Mouse (Mus musculus): ENCODE measurements around the gene Dleu7. TPM values are rescaled to one million over a fixed set of nuclear protein-coding genes. Genes with fewer than 3 reads are reported as not detected.

Dleu7 gene
- total and polyA plus RNA-seq, 3 experiments = not detected

DNA sequence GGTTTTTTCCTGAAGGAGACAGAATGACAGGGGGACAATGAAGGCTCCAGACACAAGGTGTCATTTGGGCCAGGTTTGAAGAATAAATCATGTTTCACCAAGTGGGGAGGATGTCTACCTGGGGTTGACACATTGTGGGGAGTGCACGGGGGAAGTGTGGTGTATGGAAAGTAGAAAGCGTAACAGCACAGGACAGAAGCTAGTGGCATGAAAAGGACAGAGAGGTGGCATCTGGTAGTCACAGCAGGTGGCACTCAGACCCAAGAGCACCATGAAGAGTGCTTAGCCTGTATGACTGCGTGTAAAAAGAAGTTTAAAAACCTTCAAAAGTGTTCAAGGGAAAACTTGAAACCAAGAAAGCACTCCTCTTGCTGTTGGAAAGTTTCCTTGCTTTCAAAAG lies 42.8 kb downstream of the Dleu7 start:
- Histone ChIP-seq H3K9me3 (replicated peaks; ENCODE audit: insufficient read depth, low read length) (no peaks in the 10 kb centered on the region), H3K4me1 (ENCODE audit: control insufficient read depth in 1 of 2, insufficient read depth in 2 of 2, low read length in 2 of 2) (peaks cover 0 to 4% of the 10 kb centered on the region in 2 experiments; a peak in 1 of 4 replicates), H3K27me3 (ENCODE audit: control insufficient read depth in 1 of 2, insufficient read depth in 2 of 2, low read length in 2 of 2) (no peaks in the 10 kb centered on the region; a peak in 1 of 4 replicates), H3K4me3 (ENCODE audit: control insufficient read depth in 1 of 2, insufficient read depth in 1 of 2, low read depth in 2 of 2, low read length in 2 of 2) (no peak overlapping the region), H3K27ac (ENCODE audit: control insufficient read depth, low read depth, low read length) (no peak overlapping the region), H3K79me2 (ENCODE audit: control insufficient read depth, insufficient read depth, low read length, poor library complexity) (no peaks in the 10 kb centered on the region), H3K36me3 (ENCODE audit: control insufficient read depth in 1 of 2, insufficient read depth in 2 of 2, low read length in 2 of 2) (no peaks in the 10 kb centered on the region; a peak in 1 of 4 replicates), H3K9ac (ENCODE audit: control insufficient read depth, low read depth, low read length, poor library complexity, severe bottlenecking) (no peak overlapping the region)
- TF ChIP-seq RCOR1 (IDR thresholded peaks at IDR 0.05; ENCODE audit: low read depth, low read length) = no peak
- TF ChIP-seq UBTF (IDR thresholded peaks at IDR 0.05; ENCODE audit: borderline replicate concordance, insufficient read depth, low read depth, low read length) = no peak
- TF ChIP-seq RAD21 (IDR thresholded peaks at IDR 0.05; ENCODE audit: low read depth, low read length) = no peak
- TF ChIP-seq TAL1 (IDR thresholded peaks at IDR 0.05; ENCODE audit: low read length) = no peak
- no peak for TF ChIP-seq MAX (IDR thresholded peaks at IDR 0.05; ENCODE audit: low read length)
- TF ChIP-seq POLR2AphosphoS5 (IDR thresholded peaks at IDR 0.05; ENCODE audit: borderline replicate concordance, low read depth, low read length) = no peak
- no peak for TF ChIP-seq MYC (IDR thresholded peaks at IDR 0.05; ENCODE audit: low read depth, low read length)
- no peak for TF ChIP-seq GABPA (IDR thresholded peaks at IDR 0.05; ENCODE audit: low read depth, low read length)
- no peak for TF ChIP-seq CHD1 (IDR thresholded peaks at IDR 0.05; ENCODE audit: low read depth, low read length)
- TF ChIP-seq USF2 (IDR thresholded peaks at IDR 0.05; ENCODE audit: borderline replicate concordance in 1 of 2, insufficient read depth in 1 of 2, low read depth in 1 of 2, low read length in 2 of 2) = no peak
- TF ChIP-seq ZMIZ1 (IDR thresholded peaks at IDR 0.05; ENCODE audit: low read depth, low read length) = no peak
- TF ChIP-seq NELFE (IDR thresholded peaks at IDR 0.05; ENCODE audit: low read depth, low read length) = no peak
- DNase-seq (ENCODE audit: low read depth, low spot score) = no peak

DNA sequence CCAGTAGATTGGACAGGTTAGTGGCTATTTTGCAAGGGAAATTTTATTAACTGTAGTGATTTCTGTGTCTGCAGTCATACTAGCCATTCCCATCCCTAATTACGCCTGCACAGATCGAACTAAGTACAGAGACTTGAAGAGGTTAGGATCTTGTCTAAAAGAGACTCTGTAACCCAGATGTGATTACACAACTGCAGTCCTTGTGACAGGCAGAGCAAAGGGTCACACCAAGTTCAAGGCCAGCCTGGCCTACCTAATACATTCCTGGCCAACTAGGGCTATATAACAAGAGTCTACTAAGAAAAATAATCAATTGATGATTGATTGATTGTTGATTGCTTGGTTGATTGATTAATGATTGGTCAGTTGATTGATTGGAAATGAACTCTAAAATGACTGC lies 43.6 kb downstream of the Dleu7 start:
- no peak for DNase-seq (ENCODE audit: low read depth, low spot score)
- H3K9me3 ChIP-seq (replicated peaks; ENCODE audit: insufficient read depth, low read length) = no peaks in the 10 kb centered on the region
- H3K4me1 ChIP-seq (ENCODE audit: control insufficient read depth in 1 of 2, insufficient read depth in 2 of 2, low read length in 2 of 2) = peaks cover 0 to 4% of the 10 kb centered on the region in 2 experiments; a peak in 1 of 4 replicates
- no peaks in the 10 kb centered on the region for H3K79me2 ChIP-seq (ENCODE audit: control insufficient read depth, insufficient read depth, low read length, poor library complexity)
- TF ChIP-seq ZNF384 (IDR thresholded peaks at IDR 0.05; ENCODE audit: low read depth, low read length) (no peak), GATA1 (IDR thresholded peaks at IDR 0.05; ENCODE audit: low read depth, low read length) (no peak), BHLHE40 (IDR thresholded peaks at IDR 0.05; ENCODE audit: borderline replicate concordance, low read depth, low read length) (no peak)
- H3K27me3 ChIP-seq (ENCODE audit: control insufficient read depth in 1 of 2, insufficient read depth in 2 of 2, low read length in 2 of 2) = no peaks in the 10 kb centered on the region; a peak in 1 of 4 replicates
- H3K27ac ChIP-seq (ENCODE audit: control insufficient read depth, low read depth, low read length) = no peak overlapping the region
- H3K9ac ChIP-seq (ENCODE audit: control insufficient read depth, low read depth, low read length, poor library complexity, severe bottlenecking) = no peak overlapping the region
- no peak overlapping the region for H3K4me3 ChIP-seq (ENCODE audit: control insufficient read depth in 1 of 2, insufficient read depth in 1 of 2, low read depth in 2 of 2, low read length in 2 of 2)
- H3K36me3 ChIP-seq (ENCODE audit: control insufficient read depth in 1 of 2, insufficient read depth in 2 of 2, low read length in 2 of 2) = no peaks in the 10 kb centered on the region; a peak in 1 of 4 replicates

Measured in MEL (cell line).